Mouse (Mus musculus) heart, postnatal 25 days (tissue): ENCODE data around the gene Klk1. TPM values are rescaled to one million over a fixed set of nuclear protein-coding genes. Genes with fewer than 3 reads are reported as not detected.

ENCODE experiments used
- total RNA-seq, 2 experiments: library from RNA; stranded (reverse); gene quantifications; 2 replicates each; pipeline ENCODE4 v1.2.3; 2021

Klk1 gene
- total RNA-seq, 2 experiments from 2014 or later, result not detected

Other genes with a start within 250 kb of the Klk1 start
- gene Klk1b9, start 249.3 kb upstream of the Klk1 start, total RNA-seq, result not detected
- not detected for gene Klk1b11, start 229.5 kb upstream of the Klk1 start, total RNA-seq
- under 1 TPM; 0.36 TPM for gene Klk1b26, start 213.2 kb upstream of the Klk1 start, total RNA-seq
- not detected for gene Klk1b27, start 173.1 kb upstream of the Klk1 start, total RNA-seq
- not detected for gene Klk1b21, start 123.0 kb upstream of the Klk1 start, total RNA-seq
- not detected for gene Klk1b22, start 112.7 kb upstream of the Klk1 start, total RNA-seq
- gene Klk1b16, start 88.6 kb upstream of the Klk1 start, total RNA-seq, result not detected
- gene Klk1b24, start 37.1 kb upstream of the Klk1 start, total RNA-seq, result not detected
- not detected for gene Klk1b3, start 27.2 kb upstream of the Klk1 start, total RNA-seq
- not detected for gene Klk1b4, start 17.9 kb upstream of the Klk1 start, total RNA-seq
- not detected for gene Klk1b5, start 9.4 kb upstream of the Klk1 start, total RNA-seq
- gene Gm36864, start 10.8 kb downstream of the Klk1 start, total RNA-seq, result not detected
- gene 1700028J19Rik, start 21.3 kb downstream of the Klk1 start, total RNA-seq, result under 1 TPM; 0.31 to 0.56 TPM
- 10 to 100 TPM; 14.1 to 14.5 TPM for gene 2410002F23Rik, start 21.4 kb downstream of the Klk1 start, total RNA-seq
- not detected for gene Acp4, start 32.0 kb downstream of the Klk1 start, total RNA-seq
- gene Gm15517, start 36.1 kb downstream of the Klk1 start, total RNA-seq, result not detected
- gene Clec11a, start 81.5 kb downstream of the Klk1 start, total RNA-seq, result 1 to 10 TPM in 1 of 2 experiments, under 1 TPM in 1; 0.87 to 1.0 TPM
- gene Shank1, start 84.9 kb downstream of the Klk1 start, total RNA-seq, result 1 to 10 TPM; 1.6 to 2.0 TPM
- 1 to 10 TPM; 1.3 to 2.2 TPM for gene Syt3, start 158.7 kb downstream of the Klk1 start, total RNA-seq
- under 1 TPM; 0.28 to 0.62 TPM for gene 1700008O03Rik, start 160.5 kb downstream of the Klk1 start, total RNA-seq
- 10 to 100 TPM; 27.9 to 32.7 TPM for gene Lrrc4b, start 203.7 kb downstream of the Klk1 start, total RNA-seq
- 1 to 10 TPM in 1 of 2 experiments, under 1 TPM in 1; 0.70 to 1.3 TPM for gene Aspdh, start 240.0 kb downstream of the Klk1 start, total RNA-seq
- gene Josd2, start 242.6 kb downstream of the Klk1 start, total RNA-seq, result 100 to 1,000 TPM; 158 to 161 TPM